In genomic region chr7:98733958-98734357, GRCm38 (mm10) we compare ENCODE assay signal across 26 mouse cellular contexts.
"Had no signal": no experiment of that assay in that cellular context is flagged by ENCODE, and none has a peak within 500 bp of the region (broad histone marks: within the 10 kb centered on the region; RNA-seq: fewer than 3 reads in every experiment).

No protein-coding gene starts in this region.

- H3K36me3 ChIP-seq: heart, embryonic 10.5 days; heart, embryonic 12.5 days; hindbrain, embryonic 10.5 days; hindbrain, embryonic 12.5 days; intestine, embryonic 15.5 days; limb, embryonic 13.5 days; liver, embryonic 13.5 days; liver, embryonic 15.5 days had no signal

- H3K27ac ChIP-seq: gastrocnemius, adult 2 months; hindbrain, embryonic 10.5 days; hindbrain, embryonic 12.5 days; hindbrain, embryonic 14.5 days; intestine, embryonic 15.5 days; liver, embryonic 13.5 days; liver, embryonic 15.5 days had no signal

- H3K4me2 ChIP-seq: hindbrain, embryonic 14.5 days; intestine, embryonic 15.5 days; liver, embryonic 11.5 days; liver, embryonic 13.5 days; liver, embryonic 15.5 days had no signal

- DNase-seq: gastrocnemius, adult 2 months; gastrocnemius, postnatal 10 days; gastrocnemius, postnatal 25 days; heart, adult 18-20 months; heart, postnatal 10 days; heart, postnatal 4 days; kidney, adult 18-20 months; kidney, adult 8-10 months; kidney, postnatal 10 days; kidney, postnatal 4 days; layer of hippocampus, adult 9-11 months; layer of hippocampus, postnatal 36 days; liver; liver, embryonic 13.5 days had no signal

- H3K9ac ChIP-seq: heart, embryonic 12.5 days; hindbrain, embryonic 12.5 days; hindbrain, embryonic 14.5 days; intestine, embryonic 15.5 days; liver, embryonic 13.5 days; liver, embryonic 15.5 days had no signal

- H3K9me3 ChIP-seq: heart, embryonic 10.5 days; heart, embryonic 12.5 days; hindbrain, embryonic 10.5 days; hindbrain, embryonic 12.5 days; intestine, embryonic 15.5 days; limb, embryonic 13.5 days; liver, embryonic 13.5 days; liver, embryonic 15.5 days had no signal

- H3K4me1 ChIP-seq: liver, embryonic 13.5 days; liver, embryonic 15.5 days had no signal

- ATAC-seq: inflammation-experienced regulatory T-cells, adult 6 months; intestine, postnatal 0 days had no signal

- H3K4me3 ChIP-seq: gastrocnemius, adult 2 months; heart, embryonic 10.5 days; heart, embryonic 12.5 days; hindbrain, embryonic 10.5 days; hindbrain, embryonic 12.5 days; intestine, embryonic 15.5 days; layer of hippocampus, adult 2 months; limb, embryonic 13.5 days; liver, embryonic 13.5 days; liver, embryonic 15.5 days had no signal
